Mouse (Mus musculus): ENCODE measurements around the gene Usp19. TPM values are rescaled to one million over a fixed set of nuclear protein-coding genes. Genes with fewer than 3 reads are reported as not detected.

The Usp19 gene
- polyA plus RNA-seq (2014; fragmentation: Illumina TruSeq; extraction: RNeasy Lipid Tissue Mini Kit (QIAGEN cat#74804); ENCODE audit: insufficient read depth, low read depth, low replicate concordance): 38.6 TPM

GRCm38 (mm10) chr9:108490559-108491285, at the start of gene Usp19:
Gene Usp19, plus strand, starts transcription at chr9:108490602.

GRCm38 (mm10) chr9:108460319-108461178, 29.9 kb upstream of the Usp19 start, which contains the start of gene Ccdc71:
Gene Ccdc71, plus strand, starts transcription at chr9:108460527.

DNA sequence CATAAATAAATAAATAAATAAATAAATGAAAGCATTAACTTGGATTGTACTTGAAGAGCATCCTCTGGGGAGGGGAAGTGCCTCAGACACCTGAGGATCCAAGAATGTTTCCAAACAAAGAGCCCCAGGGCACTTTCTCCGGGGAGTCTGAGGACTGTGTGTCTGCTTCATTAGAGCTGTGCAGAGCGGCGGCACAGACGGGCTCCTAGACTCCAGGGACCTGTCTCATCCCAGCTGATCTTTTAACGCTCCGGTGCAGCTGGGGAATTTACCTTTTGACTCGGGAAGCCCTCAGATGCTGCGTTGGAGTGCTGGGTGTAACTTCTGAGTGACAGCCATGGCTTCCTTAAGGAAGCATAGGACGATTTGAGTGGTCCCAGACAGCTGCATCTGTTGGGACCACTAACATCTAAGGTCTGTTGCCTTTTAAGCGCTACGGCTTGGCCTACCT, 29.2 kb upstream of the Usp19 start, which contains the start of gene Klhdc8b:
TSS of gene Klhdc8b (minus strand) at position 401 of the 451 bp plus-strand sequence.

GRCm38 (mm10) chr9:108479721-108480351, 10.6 kb upstream of the Usp19 start, which contains the start of gene Lamb2:
Gene Lamb2, plus strand, starts transcription at chr9:108479736.

DNA sequence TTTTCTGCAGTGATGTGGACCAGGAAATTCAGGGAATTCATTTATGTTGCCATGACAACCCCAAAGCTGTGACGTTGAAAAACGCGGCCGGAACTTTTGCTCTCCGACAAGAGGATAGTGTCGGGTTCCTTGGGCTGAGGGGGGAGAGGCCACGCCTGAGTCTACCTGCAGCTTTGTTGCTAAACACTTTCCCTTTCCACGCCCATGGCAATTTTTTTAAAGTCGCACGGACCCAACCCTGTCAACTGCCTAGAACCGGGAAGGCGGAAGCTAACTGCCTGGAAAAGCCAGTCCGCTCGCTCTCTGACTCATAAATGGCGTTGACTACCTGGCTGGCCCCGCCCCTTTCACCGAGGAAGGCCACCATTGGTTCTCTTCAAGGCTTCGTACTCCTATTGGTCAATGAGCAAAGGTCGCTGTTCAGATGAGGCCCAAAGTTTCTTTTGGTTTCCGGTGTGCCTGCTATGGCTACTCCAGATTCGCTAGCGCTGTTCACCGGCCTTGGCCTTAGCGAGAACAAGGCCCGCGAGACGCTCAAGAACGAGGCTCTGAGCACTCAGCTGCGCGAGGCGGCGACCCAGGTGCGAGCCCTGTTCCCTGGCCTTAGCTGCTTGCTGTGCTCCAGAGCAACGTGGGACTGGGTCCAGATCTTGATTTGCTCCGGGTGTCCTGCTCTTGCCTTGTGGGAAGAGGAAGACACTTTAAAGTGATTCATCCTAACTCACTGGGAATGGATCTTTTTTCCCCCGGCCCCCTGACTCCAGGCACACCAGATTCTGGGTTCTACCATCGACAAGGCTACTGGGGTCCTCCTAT, 17.4 kb downstream of the Usp19 start, which contains the start of gene Qars:
TSS of gene Qars (plus strand) at position 88 of the 816 bp plus-strand sequence.

GRCm38 (mm10) chr9:108516380-108517251, 26.2 kb downstream of the Usp19 start, which contains the start of gene Qrich1:
Gene Qrich1, plus strand, starts transcription at chr9:108516806.

Other genes starting within 250 kb of the Usp19 start
- 48.3 TPM for gene Dag1, start 226.6 kb upstream of the Usp19 start, polyA plus RNA-seq (2014; fragmentation: Illumina TruSeq; extraction: RNeasy Lipid Tissue Mini Kit (QIAGEN cat#74804); ENCODE audit: insufficient read depth, low read depth, low replicate concordance)
- 14.1 TPM for gene Nicn1, start 200.2 kb upstream of the Usp19 start, polyA plus RNA-seq (2014; fragmentation: Illumina TruSeq; extraction: RNeasy Lipid Tissue Mini Kit (QIAGEN cat#74804); ENCODE audit: insufficient read depth, low read depth, low replicate concordance)
- 5.4 TPM for gene Amt, start 193.7 kb upstream of the Usp19 start, polyA plus RNA-seq (2014; fragmentation: Illumina TruSeq; extraction: RNeasy Lipid Tissue Mini Kit (QIAGEN cat#74804); ENCODE audit: insufficient read depth, low read depth, low replicate concordance)
- 388 TPM for gene Rhoa, start 184.5 kb upstream of the Usp19 start, polyA plus RNA-seq (2014; fragmentation: Illumina TruSeq; extraction: RNeasy Lipid Tissue Mini Kit (QIAGEN cat#74804); ENCODE audit: insufficient read depth, low read depth, low replicate concordance)
- gene Tcta, start 184.4 kb upstream of the Usp19 start, polyA plus RNA-seq (2014; fragmentation: Illumina TruSeq; extraction: RNeasy Lipid Tissue Mini Kit (QIAGEN cat#74804); ENCODE audit: insufficient read depth, low read depth, low replicate concordance): 63.8 TPM
- 781 TPM for gene Gpx1, start 151.7 kb upstream of the Usp19 start, polyA plus RNA-seq (2014; fragmentation: Illumina TruSeq; extraction: RNeasy Lipid Tissue Mini Kit (QIAGEN cat#74804); ENCODE audit: insufficient read depth, low read depth, low replicate concordance)
- gene Usp4, start 142.7 kb upstream of the Usp19 start, polyA plus RNA-seq (2014; fragmentation: Illumina TruSeq; extraction: RNeasy Lipid Tissue Mini Kit (QIAGEN cat#74804); ENCODE audit: insufficient read depth, low read depth, low replicate concordance): 62.5 TPM
- 0.82 TPM for gene 1700102P08Rik, start 97.8 kb upstream of the Usp19 start, polyA plus RNA-seq (2014; fragmentation: Illumina TruSeq; extraction: RNeasy Lipid Tissue Mini Kit (QIAGEN cat#74804); ENCODE audit: insufficient read depth, low read depth, low replicate concordance)
- not detected for gene Ccdc36, start 62.1 kb upstream of the Usp19 start, polyA plus RNA-seq (2014; fragmentation: Illumina TruSeq; extraction: RNeasy Lipid Tissue Mini Kit (QIAGEN cat#74804); ENCODE audit: insufficient read depth, low read depth, low replicate concordance)
- gene BC048562, start 54.1 kb upstream of the Usp19 start, polyA plus RNA-seq (2014; fragmentation: Illumina TruSeq; extraction: RNeasy Lipid Tissue Mini Kit (QIAGEN cat#74804); ENCODE audit: insufficient read depth, low read depth, low replicate concordance): not detected
- 16.2 TPM for gene Ccdc71, start 30.1 kb upstream of the Usp19 start, polyA plus RNA-seq (2014; fragmentation: Illumina TruSeq; extraction: RNeasy Lipid Tissue Mini Kit (QIAGEN cat#74804); ENCODE audit: insufficient read depth, low read depth, low replicate concordance)
- gene Klhdc8b, start 29.0 kb upstream of the Usp19 start, polyA plus RNA-seq (2014; fragmentation: Illumina TruSeq; extraction: RNeasy Lipid Tissue Mini Kit (QIAGEN cat#74804); ENCODE audit: insufficient read depth, low read depth, low replicate concordance): 27.7 TPM
- 37.0 TPM for gene Lamb2, start 10.9 kb upstream of the Usp19 start, polyA plus RNA-seq (2014; fragmentation: Illumina TruSeq; extraction: RNeasy Lipid Tissue Mini Kit (QIAGEN cat#74804); ENCODE audit: insufficient read depth, low read depth, low replicate concordance)
- 46.7 TPM for gene Qars, start 17.1 kb downstream of the Usp19 start, polyA plus RNA-seq (2014; fragmentation: Illumina TruSeq; extraction: RNeasy Lipid Tissue Mini Kit (QIAGEN cat#74804); ENCODE audit: insufficient read depth, low read depth, low replicate concordance)
- 27.9 TPM for gene Qrich1, start 26.2 kb downstream of the Usp19 start, polyA plus RNA-seq (2014; fragmentation: Illumina TruSeq; extraction: RNeasy Lipid Tissue Mini Kit (QIAGEN cat#74804); ENCODE audit: insufficient read depth, low read depth, low replicate concordance)
- gene Impdh2, start 69.7 kb downstream of the Usp19 start, polyA plus RNA-seq (2014; fragmentation: Illumina TruSeq; extraction: RNeasy Lipid Tissue Mini Kit (QIAGEN cat#74804); ENCODE audit: insufficient read depth, low read depth, low replicate concordance): 53.0 TPM
- 37.0 TPM for gene Ndufaf3, start 76.8 kb downstream of the Usp19 start, polyA plus RNA-seq (2014; fragmentation: Illumina TruSeq; extraction: RNeasy Lipid Tissue Mini Kit (QIAGEN cat#74804); ENCODE audit: insufficient read depth, low read depth, low replicate concordance)
- 52.3 TPM for gene Dalrd3, start 79.3 kb downstream of the Usp19 start, polyA plus RNA-seq (2014; fragmentation: Illumina TruSeq; extraction: RNeasy Lipid Tissue Mini Kit (QIAGEN cat#74804); ENCODE audit: insufficient read depth, low read depth, low replicate concordance)
- gene Wdr6, start 88.1 kb downstream of the Usp19 start, polyA plus RNA-seq (2014; fragmentation: Illumina TruSeq; extraction: RNeasy Lipid Tissue Mini Kit (QIAGEN cat#74804); ENCODE audit: insufficient read depth, low read depth, low replicate concordance): 23.5 TPM
- 7.7 TPM for gene P4htm, start 107.1 kb downstream of the Usp19 start, polyA plus RNA-seq (2014; fragmentation: Illumina TruSeq; extraction: RNeasy Lipid Tissue Mini Kit (QIAGEN cat#74804); ENCODE audit: insufficient read depth, low read depth, low replicate concordance)
- 14.2 TPM for gene Arih2, start 158.8 kb downstream of the Usp19 start, polyA plus RNA-seq (2014; fragmentation: Illumina TruSeq; extraction: RNeasy Lipid Tissue Mini Kit (QIAGEN cat#74804); ENCODE audit: insufficient read depth, low read depth, low replicate concordance)
- 33.7 TPM for gene Slc25a20, start 171.5 kb downstream of the Usp19 start, polyA plus RNA-seq (2014; fragmentation: Illumina TruSeq; extraction: RNeasy Lipid Tissue Mini Kit (QIAGEN cat#74804); ENCODE audit: insufficient read depth, low read depth, low replicate concordance)
- gene Prkar2a, start 198.7 kb downstream of the Usp19 start, polyA plus RNA-seq (2014; fragmentation: Illumina TruSeq; extraction: RNeasy Lipid Tissue Mini Kit (QIAGEN cat#74804); ENCODE audit: insufficient read depth, low read depth, low replicate concordance): 19.3 TPM

All from lung, adult 10 weeks (tissue).